Mouse (Mus musculus) hindbrain, embryonic 13.5 days (tissue): Measurements from ENCODE around the gene Slx1b. TPM values are rescaled to one million over a fixed set of nuclear protein-coding genes. Genes with fewer than 3 reads are reported as not detected.

ENCODE experiments used
- ATAC-seq: fragments of 200-750 bp; cut with Nextera tagmentation; 2 replicates; pipeline ENCODE4 v1.8.0; 2017; ENCODE audit warnings: moderate TSS enrichment; ENCODE audit not compliant: low FRiP score
- H3K27ac ChIP-seq: fragments of 300-500 bp; sonication (generic); 2 replicates; pipeline ENCODE4 v1.5.1; 2015; ENCODE audit warnings: inconsistent platforms, mild to moderate bottlenecking, moderate library complexity
- H3K27me3 ChIP-seq: fragments of 300-500 bp; sonication (generic); 2 replicates; pipeline ENCODE4 v1.6.1; 2015; ENCODE audit warnings: mild to moderate bottlenecking, inconsistent platforms
- H3K36me3 ChIP-seq: fragments of 300-500 bp; sonication (generic); 2 replicates; pipeline ENCODE4 v1.6.1; 2015; ENCODE audit warnings: mild to moderate bottlenecking, inconsistent platforms
- H3K4me1 ChIP-seq: fragments of 300-500 bp; sonication (generic); replicated peaks from 2 replicates; pipeline ENCODE4 v1.6.1; 2015; ENCODE audit warnings: inconsistent platforms
- H3K4me2 ChIP-seq: fragments of 300-500 bp; sonication (generic); 2 replicates; pipeline ENCODE4 v1.6.1; 2015; ENCODE audit warnings: inconsistent platforms, mild to moderate bottlenecking, moderate library complexity
- H3K4me3 ChIP-seq: fragments of 300-500 bp; sonication (generic); 2 replicates; pipeline ENCODE4 v1.5.1; 2015; ENCODE audit warnings: mild to moderate bottlenecking, inconsistent platforms
- H3K9ac ChIP-seq: fragments of 300-500 bp; sonication (generic); 2 replicates; pipeline ENCODE4 v1.6.1; 2015; ENCODE audit warnings: mild to moderate bottlenecking, inconsistent platforms
- H3K9me3 ChIP-seq: fragments of 300-500 bp; sonication (generic); 2 replicates; pipeline ENCODE4 v1.6.1; 2016; ENCODE audit warnings: inconsistent platforms
- WGBS: fragments of 180-500 bp; shearing (Covaris S2); methylation state at CpG from one replicate; pipeline ENCODE4 v1.1.7; 2015; 5-methylcytosine and 5-hydroxymethylcytosine counted together
- polyA plus RNA-seq: library from polyadenylated mRNA; unstranded; fragments of >200 nt; fragmentation: Nextera tagmentation; extraction: Ambion mirVana; gene quantifications from 2 replicates; pipeline ENCODE4 v1.2.1, GENCODE M21; 2015

Gene Slx1b
- polyA plus RNA-seq, 1 experiment from 2014 or later: 20.9 TPM

DNA sequence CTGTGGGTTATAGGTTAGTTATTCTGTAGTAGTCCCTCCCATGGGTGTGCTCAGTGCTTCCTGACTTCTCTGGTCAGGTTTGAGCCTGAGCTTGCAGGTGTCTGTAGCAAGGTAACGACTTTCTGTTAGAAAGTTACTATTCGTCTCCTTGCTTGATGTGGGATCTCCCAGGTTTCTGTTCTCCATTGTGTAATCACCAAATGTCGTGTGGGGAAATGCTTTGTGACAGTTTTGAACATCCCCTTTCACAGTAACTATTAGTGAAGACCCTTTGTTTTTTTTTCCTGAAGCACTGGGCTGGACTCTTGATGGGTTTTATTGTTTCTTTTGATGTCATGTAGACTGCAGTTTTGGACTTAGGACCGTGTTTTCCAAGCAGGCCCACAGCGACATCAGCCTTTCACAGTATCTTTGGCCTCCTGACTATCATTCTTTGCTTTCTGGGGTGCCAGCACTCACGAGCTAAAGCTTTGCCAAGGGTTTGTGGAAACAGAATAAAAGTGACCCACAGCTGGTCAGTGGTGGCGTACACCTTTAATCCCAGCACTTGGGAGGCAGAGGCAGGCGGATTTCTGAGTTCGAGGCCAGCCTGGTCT is 28.0 kb downstream of the Slx1b start:
- no peaks in the 10 kb centered on the region for H3K9me3 ChIP-seq
- H3K4me1 ChIP-seq: no peaks in the 10 kb centered on the region
- H3K4me2 ChIP-seq: no peak overlapping the region
- no peak overlapping the region for H3K27ac ChIP-seq
- 90% methylated on average over 9 of the region's 9 CpGs for WGBS
- no peak overlapping the region for H3K4me3 ChIP-seq
- no peak overlapping the region for H3K9ac ChIP-seq
- H3K27me3 ChIP-seq: no peaks in the 10 kb centered on the region
- peaks cover 68% of the 10 kb centered on the region for H3K36me3 ChIP-seq
- no peak for ATAC-seq

DNA sequence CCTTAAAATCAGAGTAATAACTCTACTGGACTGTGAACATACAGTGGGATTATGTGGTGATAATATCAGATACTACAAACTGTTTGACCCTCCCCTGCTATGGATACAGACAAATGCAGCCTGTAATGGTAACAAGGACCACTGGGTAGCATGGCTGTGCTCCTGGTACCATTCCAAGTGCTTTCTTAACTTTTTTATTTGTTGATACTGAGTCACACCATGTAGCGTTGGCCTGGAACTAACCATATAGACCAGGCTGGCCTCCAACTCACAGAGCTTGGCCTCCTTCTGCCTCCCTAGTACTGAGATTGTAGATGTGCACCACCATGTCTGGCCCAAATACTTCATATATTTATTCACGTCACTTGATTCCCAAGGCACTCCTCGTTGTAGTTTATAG is 30.3 kb downstream of the Slx1b start:
- no peak overlapping the region for H3K4me3 ChIP-seq
- no peak overlapping the region for H3K9ac ChIP-seq
- ATAC-seq: no peak
- WGBS: 98% methylated on average over 3 of the region's 3 CpGs
- H3K4me1 ChIP-seq: no peaks in the 10 kb centered on the region
- H3K4me2 ChIP-seq: no peak overlapping the region
- H3K27ac ChIP-seq: no peak overlapping the region
- H3K36me3 ChIP-seq: peaks cover 59% of the 10 kb centered on the region
- no peaks in the 10 kb centered on the region for H3K27me3 ChIP-seq
- H3K9me3 ChIP-seq: no peaks in the 10 kb centered on the region

DNA sequence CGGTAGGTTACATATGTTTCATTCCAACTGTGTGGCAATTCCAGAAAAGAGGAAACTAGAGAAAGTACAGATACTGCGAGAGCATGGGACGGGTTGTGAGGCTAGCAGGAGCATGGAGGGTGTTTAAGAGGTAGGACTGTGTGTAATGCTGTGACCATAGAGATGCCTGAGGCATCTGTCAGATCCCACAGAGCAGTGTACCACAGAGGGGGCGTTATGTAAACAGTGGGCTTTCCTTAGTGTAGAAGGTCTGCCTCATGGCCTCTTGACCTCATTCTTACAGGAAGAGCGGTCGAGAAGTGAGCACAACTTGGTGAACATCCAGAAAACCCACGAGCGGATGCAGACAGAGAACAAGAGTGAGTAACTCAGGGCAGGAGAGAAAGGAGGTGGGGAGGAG is 31.9 kb downstream of the Slx1b start:
- H3K4me1 ChIP-seq: no peaks in the 10 kb centered on the region
- H3K4me3 ChIP-seq: no peak overlapping the region
- H3K4me2 ChIP-seq: no peak overlapping the region
- H3K27ac ChIP-seq: no peak overlapping the region
- H3K9ac ChIP-seq: no peak overlapping the region
- H3K27me3 ChIP-seq: no peaks in the 10 kb centered on the region
- H3K9me3 ChIP-seq: no peaks in the 10 kb centered on the region
- ATAC-seq: no peak
- H3K36me3 ChIP-seq: peaks cover 57% of the 10 kb centered on the region
- WGBS: 76% methylated on average over 8 of the region's 8 CpGs

DNA sequence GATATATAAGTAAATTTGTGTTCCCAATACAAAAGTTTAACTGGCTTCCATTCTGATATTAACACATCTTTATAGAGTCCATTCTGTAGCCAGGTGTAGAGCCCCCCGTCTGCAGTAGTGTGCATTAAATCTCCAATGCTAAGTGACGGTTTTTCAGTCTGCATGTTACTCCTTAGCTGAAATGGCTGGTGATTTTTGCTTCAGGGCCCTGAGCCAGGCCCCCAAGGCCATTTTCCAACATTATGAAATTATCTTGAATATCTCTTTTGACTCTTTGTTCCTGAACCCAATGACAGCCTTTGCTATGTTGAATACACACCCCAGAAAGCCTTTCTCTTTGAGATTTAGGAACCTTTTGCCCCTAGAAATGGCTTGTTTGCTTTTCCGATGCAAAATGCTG is 35.8 kb downstream of the Slx1b start:
- Histone ChIP-seq H3K4me3 (no peak overlapping the region), H3K36me3 (peaks cover 32% of the 10 kb centered on the region), H3K4me1 (no peaks in the 10 kb centered on the region), H3K27me3 (no peaks in the 10 kb centered on the region), H3K27ac (no peak overlapping the region), H3K9me3 (no peaks in the 10 kb centered on the region), H3K9ac (no peak overlapping the region), H3K4me2 (no peak overlapping the region)
- ATAC-seq: no peak
- 91% methylated on average over 3 of the region's 3 CpGs for WGBS

DNA sequence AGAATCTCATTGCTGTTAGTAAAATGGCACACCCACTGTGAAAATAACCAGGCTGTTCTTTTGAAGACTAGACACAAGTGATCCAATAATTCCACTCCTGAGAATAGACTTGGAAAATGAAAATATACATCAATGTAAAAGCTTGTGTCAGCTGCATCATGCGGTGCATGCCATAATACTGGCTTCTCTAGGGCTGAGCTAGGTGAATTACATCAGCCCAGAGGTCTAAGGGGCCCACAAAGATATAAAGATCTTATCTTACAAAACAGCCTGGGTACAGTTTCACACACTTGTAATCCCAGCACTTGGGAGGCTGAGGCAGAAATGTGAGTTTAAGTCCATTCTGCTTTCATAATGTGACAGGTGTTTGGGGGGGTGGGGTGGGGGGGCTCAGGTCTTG is 38.1 kb downstream of the Slx1b start:
- Histone ChIP-seq H3K4me1 (no peaks in the 10 kb centered on the region), H3K36me3 (peaks cover 13% of the 10 kb centered on the region), H3K9me3 (no peaks in the 10 kb centered on the region), H3K4me2 (no peak overlapping the region), H3K27me3 (no peaks in the 10 kb centered on the region), H3K9ac (no peak overlapping the region), H3K27ac (no peak overlapping the region), H3K4me3 (no peak overlapping the region)
- ATAC-seq: no peak
- 84% methylated on average over 1 of the region's 1 CpGs for WGBS

DNA sequence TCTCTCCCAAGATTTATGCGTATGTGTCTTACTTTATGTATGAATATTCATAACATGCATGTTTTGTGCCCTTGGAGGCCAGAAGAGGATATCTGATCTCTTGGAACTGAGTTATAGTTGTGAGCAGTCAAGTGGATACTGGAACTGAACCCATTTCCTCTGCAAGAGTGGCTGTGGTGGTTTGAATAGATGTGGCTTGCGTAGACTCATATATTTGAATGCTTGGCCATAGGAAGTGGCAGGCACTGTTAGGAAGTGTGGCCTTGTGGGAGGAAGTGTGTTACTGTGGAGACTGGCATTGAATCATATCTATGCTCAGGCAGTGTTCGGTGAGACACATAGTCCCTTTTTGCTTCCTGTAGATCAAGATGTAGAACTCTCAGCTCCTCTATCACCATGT is 39.9 kb downstream of the Slx1b start:
- H3K9me3 ChIP-seq: no peaks in the 10 kb centered on the region
- 0 out of 2 replicates have a peak, but pooled peaks cover under 1% of the 10 kb centered on the region for H3K36me3 ChIP-seq
- H3K4me1 ChIP-seq: peaks cover 2% of the 10 kb centered on the region; the same call in 1 of the 2 replicates
- H3K9ac ChIP-seq: no peak overlapping the region
- ATAC-seq: no peak
- WGBS: 96% methylated on average over 3 of the region's 3 CpGs
- no peak overlapping the region for H3K4me2 ChIP-seq
- no peak overlapping the region for H3K4me3 ChIP-seq
- H3K27me3 ChIP-seq: no peaks in the 10 kb centered on the region
- H3K27ac ChIP-seq: no peak overlapping the region

DNA sequence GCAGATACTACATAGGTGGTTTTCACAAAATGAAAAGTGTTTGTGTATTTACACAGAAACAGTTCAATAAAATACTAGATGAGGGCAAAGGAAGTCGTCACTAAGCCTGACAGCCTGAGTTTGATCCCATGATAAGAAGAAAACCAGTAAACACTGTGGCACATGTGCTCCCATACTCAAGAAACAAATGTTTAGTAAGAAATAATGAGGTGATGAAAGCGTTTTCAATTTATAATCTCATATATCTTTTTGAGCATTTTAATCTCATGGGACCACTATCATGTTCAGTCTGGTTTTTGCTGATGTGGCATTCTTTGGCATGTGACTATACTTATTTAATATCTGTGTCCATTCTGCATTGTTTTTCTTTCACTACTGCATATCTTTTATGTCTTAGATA is 41.6 kb downstream of the Slx1b start:
- no peak for ATAC-seq
- Histone ChIP-seq H3K27ac (no peak overlapping the region), H3K36me3 (no peaks in the 10 kb centered on the region), H3K4me3 (no peak overlapping the region), H3K9me3 (no peaks in the 10 kb centered on the region), H3K9ac (no peak overlapping the region), H3K27me3 (no peaks in the 10 kb centered on the region), H3K4me2 (no peak overlapping the region), H3K4me1 (peaks cover 12% of the 10 kb centered on the region)
- 86% methylated on average over 2 of the region's 2 CpGs for WGBS

DNA sequence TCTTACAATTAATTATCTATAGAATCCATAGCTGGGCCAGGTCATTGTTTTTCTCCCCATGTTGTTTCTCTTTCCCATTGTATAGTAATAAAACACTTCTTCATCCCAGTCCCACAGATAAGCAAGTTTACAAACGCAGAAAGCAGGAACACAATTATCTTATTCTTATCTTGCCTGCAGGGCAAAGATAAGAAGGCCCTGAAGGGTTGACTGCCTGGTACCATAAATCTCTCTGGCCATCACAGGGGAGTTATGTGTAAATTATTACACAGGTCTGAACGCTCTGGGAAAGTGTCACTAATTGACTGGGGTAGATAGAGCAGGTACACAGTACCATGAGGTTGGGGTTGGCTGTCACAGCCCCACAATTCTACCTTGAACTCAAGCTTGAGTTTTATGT is 44.7 kb downstream of the Slx1b start:
- no peaks in the 10 kb centered on the region for H3K27me3 ChIP-seq
- no peak overlapping the region for H3K4me3 ChIP-seq
- peaks cover 18% of the 10 kb centered on the region for H3K4me1 ChIP-seq
- H3K9me3 ChIP-seq: no peaks in the 10 kb centered on the region
- H3K4me2 ChIP-seq: no peak overlapping the region
- H3K36me3 ChIP-seq: no peaks in the 10 kb centered on the region
- no peak for ATAC-seq
- H3K27ac ChIP-seq: no peak overlapping the region
- WGBS: 95% methylated on average over 2 of the region's 2 CpGs
- no peak overlapping the region for H3K9ac ChIP-seq

DNA sequence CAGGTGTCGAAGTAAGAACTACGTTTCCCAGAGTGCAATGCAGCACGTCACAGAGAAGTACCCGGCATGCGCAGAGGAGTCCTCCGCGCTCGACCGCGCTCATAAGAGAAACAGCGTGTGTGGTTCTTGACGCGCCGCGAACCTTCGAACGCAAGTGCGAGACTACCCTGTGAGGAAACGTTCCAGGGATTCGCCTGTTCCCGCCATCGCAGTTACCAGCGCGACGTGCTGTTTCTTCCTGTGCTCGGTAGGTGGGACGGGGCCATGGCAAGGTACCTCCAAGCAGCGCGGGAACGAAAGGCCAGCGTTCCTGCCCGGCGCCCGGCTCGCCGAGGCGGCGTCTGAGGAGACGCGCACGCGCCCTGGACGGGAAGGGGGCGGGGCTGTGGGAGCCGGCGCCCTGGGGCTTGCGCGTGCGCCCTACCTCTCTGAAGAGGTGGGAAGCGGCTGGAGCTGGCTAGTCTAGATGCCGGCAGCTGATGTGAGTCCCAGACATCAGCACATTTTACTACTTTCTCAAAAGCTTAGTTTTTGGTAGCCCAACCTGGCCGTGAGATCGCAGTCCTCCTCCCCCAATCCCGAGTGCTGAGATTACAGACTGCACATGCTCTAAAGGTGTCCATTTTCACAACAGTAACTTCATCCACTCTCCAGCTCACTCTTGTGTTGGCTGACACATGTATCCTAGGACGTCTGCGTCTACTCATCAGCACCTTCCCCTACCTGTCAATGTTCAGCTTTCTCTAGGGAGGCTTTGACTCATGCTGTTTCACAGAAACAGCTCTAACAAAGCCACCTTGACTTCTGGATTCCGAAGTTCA is 46.1 kb downstream of the Slx1b start, which contains the start of gene Sgf29:
Gene Sgf29, plus strand, starts transcription at position 79 of the 821 bp plus-strand sequence.
- H3K36me3 ChIP-seq: no peaks in the 10 kb centered on the region
- H3K4me1 ChIP-seq: peaks cover 18% of the 10 kb centered on the region
- peak; percentile 98 for ATAC-seq
- peak within 1 kb of the TSS; percentile 56 for H3K4me3 ChIP-seq
- 1% methylated on average over 57 of the region's 57 CpGs for WGBS
- H3K9ac ChIP-seq: peak within 1 kb of the TSS; percentile 77
- H3K4me2 ChIP-seq: peak within 1 kb of the TSS; percentile 72
- no peaks in the 10 kb centered on the region for H3K27me3 ChIP-seq
- H3K9me3 ChIP-seq: no peaks in the 10 kb centered on the region
- H3K27ac ChIP-seq: peak within 1 kb of the TSS; percentile 95

DNA sequence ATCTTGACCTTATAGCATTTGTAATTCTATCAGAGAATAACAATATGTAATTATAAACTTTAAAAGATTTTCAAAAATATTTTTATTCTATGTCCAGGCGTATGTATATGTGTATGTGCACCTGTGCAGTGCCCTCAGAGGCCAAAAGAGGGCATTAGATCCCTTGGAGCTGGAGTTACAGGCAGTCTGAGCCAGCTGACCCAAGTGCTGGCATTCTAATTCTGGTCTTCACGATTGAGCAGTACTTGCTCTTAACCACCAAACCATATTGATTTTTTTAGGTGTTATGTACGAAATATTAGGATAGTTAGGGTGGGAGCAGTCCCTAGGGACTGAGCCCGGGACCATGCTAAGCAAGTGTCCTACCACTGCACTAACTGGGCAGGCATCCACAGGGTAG is 47.1 kb downstream of the Slx1b start:
- Histone ChIP-seq H3K9ac (peak overlapping the region; percentile 77), H3K4me2 (peak overlapping the region; percentile 72), H3K4me3 (peak overlapping the region; percentile 56), H3K36me3 (no peaks in the 10 kb centered on the region), H3K4me1 (peaks cover 18% of the 10 kb centered on the region), H3K27ac (no peak overlapping the region), H3K9me3 (no peaks in the 10 kb centered on the region), H3K27me3 (no peaks in the 10 kb centered on the region)
- 81% methylated on average over 4 of the region's 4 CpGs for WGBS
- ATAC-seq: no peak

DNA sequence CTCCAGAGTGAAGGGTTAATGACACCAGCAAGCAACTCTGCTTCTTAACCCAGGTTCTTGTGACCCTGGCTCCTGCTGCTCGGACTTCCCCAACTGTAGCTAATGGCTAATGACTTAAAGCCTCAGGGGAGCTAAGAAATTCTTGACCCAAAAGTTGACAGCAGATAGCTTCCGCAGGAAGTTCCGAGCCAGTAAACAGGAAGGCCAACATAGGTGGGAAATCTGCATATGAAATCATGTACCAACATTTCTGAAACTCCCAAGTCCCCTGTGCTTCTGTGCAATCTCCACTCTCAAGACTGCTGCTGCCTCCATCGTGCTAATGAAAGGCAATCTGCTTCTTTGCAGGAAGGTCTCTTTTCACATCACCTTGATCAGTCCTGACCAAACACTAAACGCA is 49.9 kb downstream of the Slx1b start:
- H3K9ac ChIP-seq: no peak overlapping the region
- no peaks in the 10 kb centered on the region for H3K27me3 ChIP-seq
- 64% methylated on average over 5 of the region's 5 CpGs for WGBS
- no peak overlapping the region for H3K4me3 ChIP-seq
- no peaks in the 10 kb centered on the region for H3K36me3 ChIP-seq
- H3K27ac ChIP-seq: no peak overlapping the region
- no peaks in the 10 kb centered on the region for H3K9me3 ChIP-seq
- peaks cover 17% of the 10 kb centered on the region for H3K4me1 ChIP-seq
- no peak for ATAC-seq
- H3K4me2 ChIP-seq: no peak overlapping the region

DNA sequence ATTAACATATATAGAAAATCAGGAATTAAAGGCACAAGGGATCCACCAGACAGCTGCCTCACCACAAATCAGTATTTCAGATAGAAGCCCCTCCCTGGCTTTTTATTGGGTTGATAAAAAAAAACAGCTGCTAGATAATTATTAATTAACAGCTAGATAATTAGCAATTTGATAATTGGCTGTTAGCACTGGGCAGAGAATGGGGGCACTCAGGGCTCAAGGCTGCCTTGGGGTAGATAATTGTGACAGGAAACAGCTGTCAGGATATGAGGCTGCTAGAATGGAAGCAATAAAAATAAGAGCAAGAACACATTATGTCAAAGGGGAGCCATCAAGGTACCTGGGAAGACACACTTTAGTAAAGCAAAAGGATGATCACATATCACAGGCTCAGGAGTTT is 50.7 kb downstream of the Slx1b start:
- H3K4me1 ChIP-seq: peaks cover 9% of the 10 kb centered on the region
- H3K9ac ChIP-seq: no peak overlapping the region
- H3K4me2 ChIP-seq: no peak overlapping the region
- ATAC-seq: no peak
- no peak overlapping the region for H3K27ac ChIP-seq
- H3K36me3 ChIP-seq: no peaks in the 10 kb centered on the region
- H3K9me3 ChIP-seq: no peaks in the 10 kb centered on the region
- no peak overlapping the region for H3K4me3 ChIP-seq
- no peaks in the 10 kb centered on the region for H3K27me3 ChIP-seq

DNA sequence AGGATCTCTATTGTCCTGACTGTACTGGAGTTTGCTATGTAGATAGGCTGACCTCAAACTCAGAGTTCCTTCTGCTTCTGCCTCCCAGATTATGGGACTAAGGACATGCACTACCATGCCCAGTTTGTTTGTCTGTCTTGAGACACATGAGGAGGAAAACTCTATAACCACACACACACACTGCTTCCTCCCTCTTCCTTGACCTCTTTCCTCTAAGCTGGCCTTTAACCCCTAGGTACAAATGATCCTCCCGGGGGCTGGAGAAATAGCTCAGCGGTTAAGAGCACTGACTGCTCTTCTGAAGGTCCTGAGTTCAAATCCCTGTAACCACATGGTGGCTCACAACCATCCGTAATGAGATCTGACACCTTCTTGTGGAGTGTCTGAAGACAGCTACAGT is 51.2 kb downstream of the Slx1b start:
- Histone ChIP-seq H3K27me3 (no peaks in the 10 kb centered on the region), H3K4me2 (no peak overlapping the region), H3K4me1 (peaks cover 6% of the 10 kb centered on the region), H3K27ac (no peak overlapping the region), H3K36me3 (no peaks in the 10 kb centered on the region), H3K9me3 (no peaks in the 10 kb centered on the region), H3K9ac (no peak overlapping the region), H3K4me3 (no peak overlapping the region)
- ATAC-seq: no peak
- WGBS: 61% methylated on average over 3 of the region's 3 CpGs
